Mouse (Mus musculus): ENCODE measurements at regions not wholly inside any gene's neighbourhood (a gene's known extent, or its start where the extent isn't known, plus 50 kb on each side); places are given as distances from the start of the nearest gene placed in this dataset.

DNA sequence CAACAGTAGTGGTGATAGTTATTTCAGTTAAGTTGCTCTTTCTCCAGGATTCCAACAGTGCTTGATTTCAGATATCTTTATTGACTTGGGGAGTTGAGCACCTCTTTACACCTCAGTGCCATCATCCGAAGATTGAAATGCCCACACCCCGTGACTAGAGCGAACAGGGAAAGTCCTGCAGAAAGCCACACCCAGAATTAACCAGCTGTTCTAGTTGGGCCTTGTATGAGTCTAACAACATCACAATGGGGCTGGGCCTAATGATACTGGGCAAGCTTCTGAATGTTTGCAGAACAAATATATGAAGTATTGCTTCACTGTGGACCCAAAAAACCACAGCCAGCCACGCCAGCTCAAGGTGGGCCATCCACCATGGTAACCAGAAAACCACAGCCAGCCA lies 100.1 kb upstream of the Rasgrp1 start:
- TF ChIP-seq GATA1 (IDR thresholded peaks at IDR 0.05; ENCODE audit: low read length) (no peak), TAL1 (IDR thresholded peaks at IDR 0.05; ENCODE audit: low read length) (no peak)
- no peaks in the 10 kb centered on the region for H3K9me3 ChIP-seq (ENCODE audit: control insufficient read depth, low read length)
- H3K36me3 ChIP-seq (ENCODE audit: control insufficient read depth): no peaks in the 10 kb centered on the region
- H3K4me3 ChIP-seq (replicated peaks): no peak overlapping the region
- H3K27me3 ChIP-seq (ENCODE audit: control insufficient read depth): no peaks in the 10 kb centered on the region
- H3K4me1 ChIP-seq (ENCODE audit: control insufficient read depth): no peaks in the 10 kb centered on the region

DNA sequence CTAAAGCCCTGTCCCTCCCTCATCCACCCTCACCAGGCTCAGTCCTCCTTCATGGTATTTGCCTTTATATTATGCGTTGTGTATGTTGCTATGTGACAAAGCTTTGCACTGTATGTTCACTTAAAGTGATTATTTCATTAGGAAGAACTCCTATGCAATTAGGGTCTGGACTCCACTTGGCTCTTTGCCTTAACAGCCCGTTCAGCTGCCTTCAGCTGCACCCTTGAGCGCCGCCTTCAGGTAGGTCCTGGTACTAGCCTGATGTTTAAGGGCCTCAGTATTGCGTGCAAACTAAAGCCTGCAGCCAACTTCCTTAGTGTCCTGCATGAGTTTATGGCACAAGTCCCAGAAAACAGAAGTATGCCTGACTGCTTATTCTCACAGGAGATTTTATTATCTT lies 101.9 kb upstream of the Rasgrp1 start:
- no peaks in the 10 kb centered on the region for H3K27me3 ChIP-seq (ENCODE audit: control insufficient read depth)
- H3K36me3 ChIP-seq (ENCODE audit: control insufficient read depth): no peaks in the 10 kb centered on the region
- TF ChIP-seq GATA1 (IDR thresholded peaks at IDR 0.05; ENCODE audit: low read length) (no peak), TAL1 (IDR thresholded peaks at IDR 0.05; ENCODE audit: low read length) (no peak)
- H3K9me3 ChIP-seq (ENCODE audit: control insufficient read depth, low read length): no peaks in the 10 kb centered on the region
- no peak overlapping the region for H3K4me3 ChIP-seq (replicated peaks)
- no peaks in the 10 kb centered on the region for H3K4me1 ChIP-seq (ENCODE audit: control insufficient read depth)

DNA sequence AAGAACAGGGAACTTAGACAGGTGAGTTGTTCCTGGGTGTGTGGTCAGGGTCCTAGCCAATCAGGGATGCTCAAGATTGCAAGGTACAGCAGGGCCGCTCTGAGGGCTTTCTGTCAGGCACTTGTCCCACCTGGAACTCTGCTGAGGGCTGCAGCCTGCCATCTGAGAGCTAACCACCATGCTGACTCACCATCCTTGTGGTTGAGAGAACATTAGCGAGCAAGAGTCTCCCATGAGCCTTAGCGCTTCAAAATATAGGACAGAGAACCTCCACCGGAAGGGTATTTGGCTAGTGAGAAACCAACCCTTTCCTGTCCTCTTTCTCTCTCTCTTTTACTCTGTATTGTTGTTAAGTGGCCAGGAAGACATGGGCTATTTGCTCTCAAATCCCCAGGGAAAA lies 104.1 kb upstream of the Rasgrp1 start:
- Histone ChIP-seq H3K27me3 (ENCODE audit: control insufficient read depth) (no peaks in the 10 kb centered on the region), H3K36me3 (ENCODE audit: control insufficient read depth) (no peaks in the 10 kb centered on the region), H3K9me3 (ENCODE audit: control insufficient read depth, low read length) (no peaks in the 10 kb centered on the region), H3K4me3 (replicated peaks) (no peak overlapping the region), H3K4me1 (ENCODE audit: control insufficient read depth) (no peaks in the 10 kb centered on the region)
- TF ChIP-seq GATA1 (IDR thresholded peaks at IDR 0.05; ENCODE audit: low read length) (no peak), TAL1 (IDR thresholded peaks at IDR 0.05; ENCODE audit: low read length) (no peak)

DNA sequence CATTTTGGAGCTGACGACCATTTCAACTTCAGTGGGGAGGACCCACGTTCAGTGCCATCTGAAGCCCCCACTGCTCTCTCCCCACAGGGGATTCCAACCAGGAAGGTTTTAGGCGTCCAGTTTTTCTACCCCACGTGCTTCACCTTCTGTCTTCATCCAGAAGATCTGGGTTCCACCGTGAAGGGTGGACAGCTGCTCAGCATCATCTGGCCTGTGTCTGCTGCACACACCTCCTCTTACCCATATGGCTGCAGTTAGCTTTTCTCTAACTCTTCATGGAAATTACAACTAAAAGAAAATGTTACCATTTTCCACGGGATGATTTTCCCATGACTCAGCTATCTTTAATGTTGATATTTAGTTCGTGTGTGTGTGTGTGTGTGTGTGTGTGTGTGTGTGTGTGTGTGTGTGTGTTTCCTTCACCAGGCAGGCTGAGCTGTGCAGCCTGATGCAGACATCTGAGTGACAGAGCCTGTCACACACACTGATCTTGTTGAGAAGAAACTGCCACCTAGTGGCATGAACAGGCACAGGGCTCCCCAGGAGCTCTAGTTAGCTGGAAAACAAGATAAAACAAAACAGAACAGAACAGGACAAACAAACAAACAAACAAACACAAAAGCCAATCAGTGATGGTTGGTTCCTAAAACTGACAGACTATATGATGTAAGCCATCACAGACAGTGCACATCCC lies 107.5 kb upstream of the Rasgrp1 start:
- H3K4me3 ChIP-seq (replicated peaks): no peak overlapping the region
- no peaks in the 10 kb centered on the region for H3K4me1 ChIP-seq (ENCODE audit: control insufficient read depth)
- no peaks in the 10 kb centered on the region for H3K27me3 ChIP-seq (ENCODE audit: control insufficient read depth)
- no peaks in the 10 kb centered on the region for H3K36me3 ChIP-seq (ENCODE audit: control insufficient read depth)
- TF ChIP-seq GATA1 (IDR thresholded peaks at IDR 0.05; ENCODE audit: low read length) (no peak), TAL1 (IDR thresholded peaks at IDR 0.05; ENCODE audit: low read length) (no peak)
- no peaks in the 10 kb centered on the region for H3K9me3 ChIP-seq (ENCODE audit: control insufficient read depth, low read length)

DNA sequence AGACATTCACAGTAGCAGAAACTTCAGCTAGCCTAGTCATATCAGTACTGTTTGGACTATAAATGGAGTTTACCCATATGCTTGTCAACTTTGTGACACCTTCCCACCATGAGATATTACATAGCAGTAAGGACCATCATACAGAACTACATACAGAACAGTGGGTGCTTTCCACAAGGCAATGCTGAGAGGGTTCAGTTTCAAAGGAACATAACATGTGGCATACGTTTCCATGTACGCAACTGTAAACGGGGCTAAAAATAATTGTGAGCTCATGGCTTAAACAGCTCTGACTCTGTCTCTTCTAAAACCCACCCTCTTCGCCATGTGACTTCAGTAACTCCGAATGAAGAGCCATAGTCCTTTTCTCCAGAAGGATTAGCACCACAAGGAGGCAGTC lies 109.0 kb upstream of the Rasgrp1 start:
- Histone ChIP-seq H3K9me3 (ENCODE audit: control insufficient read depth, low read length) (no peaks in the 10 kb centered on the region), H3K4me1 (ENCODE audit: control insufficient read depth) (no peaks in the 10 kb centered on the region), H3K36me3 (ENCODE audit: control insufficient read depth) (no peaks in the 10 kb centered on the region), H3K4me3 (replicated peaks) (no peak overlapping the region), H3K27me3 (ENCODE audit: control insufficient read depth) (no peaks in the 10 kb centered on the region)
- TF ChIP-seq GATA1 (IDR thresholded peaks at IDR 0.05; ENCODE audit: low read length): no peak

DNA sequence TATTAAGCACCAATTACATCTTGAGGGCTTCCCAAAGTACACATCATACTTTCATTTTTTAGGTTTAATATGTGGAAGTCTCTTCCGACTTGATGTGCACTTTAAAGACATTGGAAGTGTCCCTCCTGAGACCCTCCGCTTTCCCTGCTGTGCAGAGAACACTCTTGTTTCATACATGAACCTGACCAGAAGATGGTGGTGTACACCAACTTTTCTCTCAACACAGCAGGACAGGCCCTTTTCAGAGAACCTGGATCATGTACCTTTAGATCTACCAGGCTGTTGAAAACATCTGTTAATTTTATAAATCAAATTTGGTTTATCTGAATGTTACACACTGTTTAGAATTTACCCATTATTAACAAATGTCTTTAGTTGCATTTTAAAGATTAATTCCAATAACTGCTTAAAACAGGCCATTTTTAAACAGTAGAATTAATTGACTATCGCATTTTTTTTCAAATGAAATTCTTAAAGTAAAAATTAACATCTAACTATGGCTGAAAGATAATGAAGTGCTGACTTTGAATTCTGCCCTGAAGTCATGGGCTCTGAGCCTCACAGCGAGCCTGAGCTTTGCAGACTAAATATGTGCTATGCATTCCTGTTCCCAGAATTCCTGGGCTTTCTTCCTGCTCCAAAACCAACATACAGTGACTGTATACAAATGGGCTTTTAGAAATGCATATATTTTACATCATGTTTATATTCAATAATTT lies 112.4 kb upstream of the Rasgrp1 start:
- Histone ChIP-seq H3K9me3 (ENCODE audit: control insufficient read depth, low read length) (no peaks in the 10 kb centered on the region), H3K4me3 (replicated peaks) (no peak overlapping the region), H3K27me3 (ENCODE audit: control insufficient read depth) (no peaks in the 10 kb centered on the region), H3K4me1 (ENCODE audit: control insufficient read depth) (no peaks in the 10 kb centered on the region), H3K36me3 (ENCODE audit: control insufficient read depth) (no peaks in the 10 kb centered on the region)
- TF ChIP-seq GATA1 (IDR thresholded peaks at IDR 0.05; ENCODE audit: low read length) (no peak), TAL1 (IDR thresholded peaks at IDR 0.05; ENCODE audit: low read length) (no peak)

DNA sequence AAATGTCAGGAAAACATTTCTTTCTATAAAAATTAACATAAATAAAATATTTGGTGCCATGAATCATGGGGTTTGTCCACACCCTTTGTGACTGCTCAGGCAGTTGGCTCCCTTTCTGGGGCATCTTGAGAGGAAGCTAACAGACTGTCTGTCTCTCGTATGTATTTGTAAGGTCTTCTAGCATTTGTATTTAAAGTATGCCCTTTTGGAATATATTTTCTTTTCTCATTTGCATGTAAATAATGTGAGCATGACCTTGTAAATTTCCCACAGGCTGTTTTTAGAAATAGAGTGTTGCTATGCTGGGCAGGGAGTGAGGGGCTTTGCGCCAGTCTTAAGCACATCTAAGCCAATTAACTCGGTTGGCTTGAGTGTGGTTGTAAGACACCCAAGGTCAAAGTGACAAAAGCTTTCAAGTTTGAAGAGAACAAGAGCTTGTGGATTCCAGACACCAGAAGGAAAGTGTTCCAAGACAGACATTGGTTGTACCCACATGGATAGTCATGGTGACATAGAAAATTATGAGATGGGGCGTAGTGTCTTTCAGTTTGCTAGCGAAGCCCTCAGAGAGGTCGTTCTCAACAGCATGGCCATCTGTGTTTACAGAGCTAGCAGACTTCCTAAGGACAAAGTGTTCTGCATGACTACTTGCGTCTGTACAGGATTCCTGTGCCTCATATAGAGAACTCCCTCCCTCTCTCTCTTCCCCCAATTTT lies 113.1 kb upstream of the Rasgrp1 start:
- H3K36me3 ChIP-seq (ENCODE audit: control insufficient read depth): no peaks in the 10 kb centered on the region
- H3K4me1 ChIP-seq (ENCODE audit: control insufficient read depth): no peaks in the 10 kb centered on the region
- no peaks in the 10 kb centered on the region for H3K9me3 ChIP-seq (ENCODE audit: control insufficient read depth, low read length)
- TF ChIP-seq TAL1 (IDR thresholded peaks at IDR 0.05; ENCODE audit: low read length) (no peak), GATA1 (IDR thresholded peaks at IDR 0.05; ENCODE audit: low read length) (no peak)
- no peaks in the 10 kb centered on the region for H3K27me3 ChIP-seq (ENCODE audit: control insufficient read depth)
- no peak overlapping the region for H3K4me3 ChIP-seq (replicated peaks)

DNA sequence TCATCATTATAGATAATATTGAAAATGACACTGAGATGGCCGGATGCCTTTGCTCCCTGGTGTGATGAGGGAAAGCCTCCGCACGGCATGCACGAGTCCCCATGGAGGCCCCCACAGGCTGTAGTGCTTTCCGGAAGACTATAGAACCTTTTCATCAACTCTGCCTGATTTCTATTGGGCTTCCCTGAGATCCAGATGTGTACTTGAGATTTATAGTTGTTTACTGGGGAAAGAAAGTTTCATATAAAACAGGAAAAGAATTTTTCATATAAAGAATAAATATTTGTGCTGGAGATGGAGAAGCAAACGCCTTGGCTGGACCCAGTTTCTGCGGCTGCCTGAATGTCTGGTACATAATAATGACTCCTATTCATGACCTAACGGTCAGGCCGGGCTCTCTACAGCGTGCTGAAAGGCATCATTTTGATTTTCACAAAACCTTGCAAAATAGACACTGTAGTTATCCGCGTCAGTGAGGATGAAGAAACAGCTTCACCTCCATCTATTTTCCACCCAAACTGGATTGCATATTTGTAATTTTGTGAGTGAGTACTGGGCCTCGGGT lies 113.7 kb upstream of the Rasgrp1 start:
- no peak for TF ChIP-seq TAL1 (IDR thresholded peaks at IDR 0.05; ENCODE audit: low read length)
- no peak for TF ChIP-seq GATA1 (IDR thresholded peaks at IDR 0.05; ENCODE audit: low read length)
- Histone ChIP-seq H3K9me3 (ENCODE audit: control insufficient read depth, low read length) (no peaks in the 10 kb centered on the region), H3K4me1 (ENCODE audit: control insufficient read depth) (no peaks in the 10 kb centered on the region), H3K4me3 (replicated peaks) (no peak overlapping the region), H3K36me3 (ENCODE audit: control insufficient read depth) (no peaks in the 10 kb centered on the region), H3K27me3 (ENCODE audit: control insufficient read depth) (no peaks in the 10 kb centered on the region)

Measured in erythroblast, embryonic 14.5 days (primary cell).